Mouse (Mus musculus): ENCODE data around the gene Slc4a8. TPM values are rescaled to one million over a fixed set of nuclear protein-coding genes. Genes with fewer than 3 reads are reported as not detected.

The Slc4a8 gene
- polyA plus RNA-seq, 1 experiment from 2014 or later, result 16.8 TPM

- H3K27me3 ChIP-seq (replicated peaks), result no peaks in the 10 kb centered on the region
- H3K4me3 ChIP-seq, result no peak overlapping the region
- peaks cover 37% of the 10 kb centered on the region for H3K4me1 ChIP-seq
- H3K36me3 ChIP-seq, result no peaks in the 10 kb centered on the region
- ATAC-seq (ENCODE audit: low FRiP score, low read depth), result peak; percentile 72
- 34% methylated on average over 32 of the region's 32 CpGs for WGBS
- H3K9me3 ChIP-seq, result no peaks in the 10 kb centered on the region
- peak overlapping the region; percentile 32 for H3K4me2 ChIP-seq (replicated peaks)
- no peak overlapping the region for H3K9ac ChIP-seq
- no peak overlapping the region for H3K27ac ChIP-seq
Measured at GRCm38 (mm10) chr15:100777020-100778016, 15.8 kb downstream of the Slc4a8 start.

GRCm38 (mm10) chr15:100779896-100780295, 18.3 kb downstream of the Slc4a8 start:
- no peak overlapping the region for H3K4me3 ChIP-seq
- no peak overlapping the region for H3K4me2 ChIP-seq (replicated peaks)
- 69% methylated on average over 10 of the region's 10 CpGs for WGBS
- no peaks in the 10 kb centered on the region for H3K27me3 ChIP-seq (replicated peaks)
- peaks cover 37% of the 10 kb centered on the region for H3K4me1 ChIP-seq
- H3K27ac ChIP-seq, result no peak overlapping the region
- peaks cover 12% of the 10 kb centered on the region for H3K36me3 ChIP-seq
- no peak for ATAC-seq (ENCODE audit: low FRiP score, low read depth)
- H3K9me3 ChIP-seq, result no peaks in the 10 kb centered on the region; the same call in 1 of the 2 replicates
- no peak overlapping the region for H3K9ac ChIP-seq

GRCm38 (mm10) chr15:100783244-100783987, 21.9 kb downstream of the Slc4a8 start:
- no peak overlapping the region for H3K9ac ChIP-seq
- peaks cover 35% of the 10 kb centered on the region for H3K36me3 ChIP-seq
- no peaks in the 10 kb centered on the region; the same call in 1 of the 2 replicates for H3K9me3 ChIP-seq
- 0 out of 2 replicates have a peak, but pooled peaks cover 6% of the 10 kb centered on the region for H3K4me1 ChIP-seq
- H3K27ac ChIP-seq, result no peak overlapping the region
- no peak overlapping the region for H3K4me2 ChIP-seq (replicated peaks)
- H3K27me3 ChIP-seq (replicated peaks), result no peaks in the 10 kb centered on the region
- WGBS, result 91% methylated on average over 13 of the region's 13 CpGs
- no peak overlapping the region for H3K4me3 ChIP-seq
- no peak for ATAC-seq (ENCODE audit: low FRiP score, low read depth)

GRCm38 (mm10) chr15:100790219-100790618, 28.7 kb downstream of the Slc4a8 start:
- no peak overlapping the region for H3K4me2 ChIP-seq (replicated peaks)
- H3K4me3 ChIP-seq, result no peak overlapping the region
- no peak overlapping the region for H3K27ac ChIP-seq
- H3K27me3 ChIP-seq (replicated peaks), result no peaks in the 10 kb centered on the region
- H3K36me3 ChIP-seq, result peaks cover 48% of the 10 kb centered on the region; the same call in 1 of the 2 replicates
- H3K9me3 ChIP-seq, result no peaks in the 10 kb centered on the region
- no peaks in the 10 kb centered on the region for H3K4me1 ChIP-seq
- H3K9ac ChIP-seq, result no peak overlapping the region
- WGBS, result 89% methylated on average over 6 of the region's 6 CpGs
- ATAC-seq (ENCODE audit: low FRiP score, low read depth), result no peak

- H3K36me3 ChIP-seq, result peaks cover 48% of the 10 kb centered on the region
- no peak overlapping the region for H3K9ac ChIP-seq
- H3K4me2 ChIP-seq (replicated peaks), result no peak overlapping the region
- H3K4me3 ChIP-seq, result no peak overlapping the region
- H3K4me1 ChIP-seq, result no peaks in the 10 kb centered on the region
- H3K27ac ChIP-seq, result no peak overlapping the region
- H3K9me3 ChIP-seq, result no peaks in the 10 kb centered on the region
- no peaks in the 10 kb centered on the region for H3K27me3 ChIP-seq (replicated peaks)
- WGBS, result 55% methylated on average over 2 of the region's 2 CpGs
- no peak for ATAC-seq (ENCODE audit: low FRiP score, low read depth)
Measured at GRCm38 (mm10) chr15:100792324-100792723, 30.8 kb downstream of the Slc4a8 start.

GRCm38 (mm10) chr15:100800914-100801313, 39.4 kb downstream of the Slc4a8 start:
- Histone ChIP-seq H3K4me2 (replicated peaks) (no peak overlapping the region), H3K36me3 (peaks cover 34% of the 10 kb centered on the region), H3K9ac (no peak overlapping the region), H3K4me1 (no peaks in the 10 kb centered on the region), H3K4me3 (no peak overlapping the region), H3K9me3 (no peaks in the 10 kb centered on the region), H3K27ac (no peak overlapping the region), H3K27me3 (replicated peaks) (no peaks in the 10 kb centered on the region)
- WGBS, result 74% methylated on average over 13 of the region's 13 CpGs
- ATAC-seq (ENCODE audit: low FRiP score, low read depth), result no peak

- 81% methylated on average over 12 of the region's 12 CpGs for WGBS
- Histone ChIP-seq H3K9ac (no peak overlapping the region), H3K4me2 (replicated peaks) (no peak overlapping the region), H3K27me3 (replicated peaks) (no peaks in the 10 kb centered on the region), H3K4me1 (no peaks in the 10 kb centered on the region; the same call in 1 of the 2 replicates), H3K27ac (no peak overlapping the region), H3K9me3 (no peaks in the 10 kb centered on the region), H3K4me3 (no peak overlapping the region), H3K36me3 (peaks cover 33% of the 10 kb centered on the region)
- ATAC-seq (ENCODE audit: low FRiP score, low read depth), result no peak
Measured at GRCm38 (mm10) chr15:100808062-100808461, 46.5 kb downstream of the Slc4a8 start.

GRCm38 (mm10) chr15:100808484-100808883, 46.9 kb downstream of the Slc4a8 start:
- 74% methylated on average over 9 of the region's 9 CpGs for WGBS
- peaks cover 34% of the 10 kb centered on the region for H3K36me3 ChIP-seq

GRCm38 (mm10) chr15:100810243-100810642, 48.7 kb downstream of the Slc4a8 start:
- H3K36me3 ChIP-seq, result peaks cover 34% of the 10 kb centered on the region

More at GRCm38 (mm10) chr15:100808484-100808883, 46.9 kb downstream of the Slc4a8 start:
- no peak for ATAC-seq (ENCODE audit: low FRiP score, low read depth)
- Histone ChIP-seq H3K4me2 (replicated peaks) (no peak overlapping the region), H3K4me3 (no peak overlapping the region), H3K4me1 (no peaks in the 10 kb centered on the region; the same call in 1 of the 2 replicates), H3K9me3 (no peaks in the 10 kb centered on the region), H3K27me3 (replicated peaks) (no peaks in the 10 kb centered on the region), H3K27ac (no peak overlapping the region), H3K9ac (no peak overlapping the region)

GRCm38 (mm10) chr15:100813501-100813900, 52.0 kb downstream of the Slc4a8 start:
- Histone ChIP-seq H3K4me2 (replicated peaks) (no peak overlapping the region), H3K9me3 (no peaks in the 10 kb centered on the region), H3K4me3 (no peak overlapping the region), H3K4me1 (no peaks in the 10 kb centered on the region), H3K27me3 (replicated peaks) (no peaks in the 10 kb centered on the region), H3K27ac (no peak overlapping the region), H3K9ac (no peak overlapping the region), H3K36me3 (peaks cover 41% of the 10 kb centered on the region)
- WGBS, result 79% methylated on average over 5 of the region's 5 CpGs
- ATAC-seq (ENCODE audit: low FRiP score, low read depth), result no peak

More at GRCm38 (mm10) chr15:100810243-100810642, 48.7 kb downstream of the Slc4a8 start:
- H3K27ac ChIP-seq, result no peak overlapping the region
- ATAC-seq (ENCODE audit: low FRiP score, low read depth), result no peak
- 87% methylated on average over 8 of the region's 8 CpGs for WGBS
- no peaks in the 10 kb centered on the region for H3K9me3 ChIP-seq
- no peaks in the 10 kb centered on the region for H3K27me3 ChIP-seq (replicated peaks)
- H3K9ac ChIP-seq, result no peak overlapping the region
- no peaks in the 10 kb centered on the region; the same call in 1 of the 2 replicates for H3K4me1 ChIP-seq
- H3K4me3 ChIP-seq, result no peak overlapping the region
- no peak overlapping the region for H3K4me2 ChIP-seq (replicated peaks)

- Histone ChIP-seq H3K4me3 (no peak overlapping the region), H3K4me2 (replicated peaks) (no peak overlapping the region), H3K36me3 (peaks cover 41% of the 10 kb centered on the region), H3K9ac (no peak overlapping the region), H3K27me3 (replicated peaks) (no peaks in the 10 kb centered on the region), H3K27ac (no peak overlapping the region), H3K4me1 (no peaks in the 10 kb centered on the region), H3K9me3 (no peaks in the 10 kb centered on the region)
- ATAC-seq (ENCODE audit: low FRiP score, low read depth), result no peak
- WGBS, result 62% methylated on average over 7 of the region's 7 CpGs
Measured at GRCm38 (mm10) chr15:100814066-100814465, 52.5 kb downstream of the Slc4a8 start.

- WGBS, result 89% methylated on average over 8 of the region's 8 CpGs
Measured at GRCm38 (mm10) chr15:100815310-100815709, 53.8 kb downstream of the Slc4a8 start.

More at GRCm38 (mm10) chr15:100815310-100815709, 53.8 kb downstream of the Slc4a8 start:
- H3K27ac ChIP-seq, result no peak overlapping the region
- no peak for ATAC-seq (ENCODE audit: low FRiP score, low read depth)
- H3K36me3 ChIP-seq, result peaks cover 37% of the 10 kb centered on the region
- H3K9ac ChIP-seq, result no peak overlapping the region
- no peak overlapping the region for H3K4me2 ChIP-seq (replicated peaks)
- no peaks in the 10 kb centered on the region for H3K9me3 ChIP-seq
- no peaks in the 10 kb centered on the region for H3K27me3 ChIP-seq (replicated peaks)
- no peak overlapping the region for H3K4me3 ChIP-seq
- no peaks in the 10 kb centered on the region for H3K4me1 ChIP-seq

All from neural tube, embryonic 12.5 days (tissue).